Mouse (Mus musculus) embryonic fibroblast, embryonic 13.5 days (primary cell): ENCODE measurements around the gene Nsd2.

Experiments used
- CTCF ChIP-seq: IDR thresholded peaks from 2 replicates; pipeline ENCODE4 v1.5.1; 2011; ENCODE audit warnings: mild to moderate bottlenecking, control low read depth, low read length, moderate library complexity, borderline replicate concordance; ENCODE audit not compliant: insufficient read depth
- POLR2A ChIP-seq: IDR thresholded peaks from 2 replicates; pipeline ENCODE4 v1.6.1; 2011; ENCODE audit warnings: low read depth, mild to moderate bottlenecking, control low read depth, low read length, moderate library complexity

DNA sequence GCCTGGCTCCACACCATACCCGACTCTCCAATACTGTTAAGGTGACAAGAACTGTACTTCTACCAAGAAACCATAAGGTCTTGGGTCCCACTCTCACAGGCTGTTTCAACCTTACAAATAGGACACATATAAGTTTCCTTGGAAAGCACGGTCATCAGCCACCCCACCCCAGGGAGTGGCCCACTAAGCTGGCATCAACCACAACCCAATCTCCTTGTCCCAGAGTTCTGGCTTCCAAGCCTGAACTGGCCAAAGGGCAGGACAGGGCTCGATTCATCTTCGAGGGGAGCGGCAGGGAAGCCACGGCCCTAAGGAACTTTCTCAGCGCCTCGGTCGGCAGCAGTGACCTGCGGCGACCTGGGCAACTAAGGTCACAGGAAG lies 38.6 kb upstream of the Nsd2 start:
- TF ChIP-seq POLR2A (no peak), CTCF (no peak)
